Mouse (Mus musculus): Measurements from ENCODE around the gene Prss29. TPM values are rescaled to one million over a fixed set of nuclear protein-coding genes. Genes with fewer than 3 reads are reported as not detected.

Gene Prss29
- total RNA-seq (2012; rRNA removed) (not detected in 2 replicates), polyA plus RNA-seq (2012; ENCODE audit: insufficient read depth in 1 of 2, insufficient read length in 2 of 2, low read depth in 1 of 2, low replicate concordance in 2 of 2, missing spikeins in 1 of 2) (not detected)

DNA sequence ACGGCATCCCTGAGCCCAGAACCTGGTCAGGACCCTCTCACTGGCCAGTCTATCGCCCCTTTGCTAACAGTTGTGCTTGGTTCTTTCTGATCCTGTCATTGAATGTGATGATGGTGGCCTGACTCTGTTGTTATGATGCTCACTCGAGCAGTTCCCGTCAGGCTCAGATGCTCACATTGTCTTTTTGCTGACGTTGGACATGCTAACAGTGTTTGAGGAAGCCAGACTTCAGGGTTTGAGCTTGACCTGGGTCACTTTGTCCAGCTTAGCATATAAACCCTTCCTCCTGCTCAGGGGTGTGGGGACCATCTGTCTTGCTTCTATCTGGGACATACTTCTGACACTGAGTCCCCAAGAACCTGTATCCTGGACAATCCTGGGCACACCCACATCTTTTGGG is at the start of gene Prss29:
Prss29 (plus strand) TSS at position 301 of the 400 bp plus-strand sequence.
- H3K36me3 ChIP-seq (ENCODE audit: control insufficient read depth in 1 of 2, insufficient read depth in 2 of 2, low read length in 2 of 2), result no peaks in the 10 kb centered on the region
- H3K27ac ChIP-seq (ENCODE audit: control insufficient read depth, low read depth, low read length), result no peak within 1 kb of the TSS
- no peak within 1 kb of the TSS for H3K9ac ChIP-seq (ENCODE audit: control insufficient read depth, low read depth, low read length, poor library complexity, severe bottlenecking)
- no peaks in the 10 kb centered on the region for H3K4me1 ChIP-seq (ENCODE audit: control insufficient read depth in 1 of 2, insufficient read depth in 2 of 2, low read length in 2 of 2)
- H3K27me3 ChIP-seq (ENCODE audit: control insufficient read depth in 1 of 2, insufficient read depth in 2 of 2, low read length in 2 of 2), result peaks cover 1 to 3% of the 10 kb centered on the region in 2 experiments
- no peak for DNase-seq (ENCODE audit: low read depth, low spot score)
- H3K79me2 ChIP-seq (ENCODE audit: control insufficient read depth, insufficient read depth, low read length, poor library complexity), result no peaks in the 10 kb centered on the region
- H3K4me3 ChIP-seq (ENCODE audit: control insufficient read depth in 1 of 2, insufficient read depth in 1 of 2, low read depth in 2 of 2, low read length in 2 of 2), result no peak within 1 kb of the TSS
- no peak for TF ChIP-seq BHLHE40 (IDR thresholded peaks at IDR 0.05; ENCODE audit: borderline replicate concordance, low read depth, low read length)
- H3K9me3 ChIP-seq (replicated peaks; ENCODE audit: insufficient read depth, low read length), result no peaks in the 10 kb centered on the region

DNA sequence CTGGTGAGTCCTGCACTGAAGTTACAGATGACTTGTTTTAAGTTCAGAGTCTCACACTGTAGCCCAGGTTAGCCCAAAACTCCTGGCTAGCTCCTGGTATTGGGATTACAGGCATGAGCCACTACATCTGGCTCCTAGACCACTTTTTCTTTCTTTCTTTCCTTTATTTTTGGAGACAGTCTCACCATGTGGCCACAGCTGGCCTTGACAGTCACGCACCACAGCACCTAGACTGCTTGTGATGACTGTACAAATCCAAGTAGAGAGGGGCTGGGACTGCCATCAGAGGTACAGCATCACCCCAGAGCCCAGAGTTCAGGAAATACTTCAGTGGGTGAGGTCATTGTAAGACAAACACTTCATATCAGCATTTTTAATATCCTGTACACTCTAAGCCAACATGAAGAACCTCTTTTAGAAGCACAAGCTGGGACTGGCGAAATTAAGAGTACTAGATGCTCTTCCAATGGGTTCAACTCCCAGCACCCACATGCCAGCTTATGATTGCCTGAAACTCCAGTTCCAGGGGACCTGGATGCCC is 47.6 kb upstream of the Prss29 start:
- Histone ChIP-seq H3K4me1 (ENCODE audit: control insufficient read depth in 1 of 2, insufficient read depth in 2 of 2, low read length in 2 of 2) (peaks cover 9 to 31% of the 10 kb centered on the region in 2 experiments), H3K27ac (ENCODE audit: control insufficient read depth, low read depth, low read length) (no peak overlapping the region), H3K9me3 (replicated peaks; ENCODE audit: insufficient read depth, low read length) (no peaks in the 10 kb centered on the region), H3K79me2 (ENCODE audit: control insufficient read depth, insufficient read depth, low read length, poor library complexity) (peaks cover 52% of the 10 kb centered on the region), H3K36me3 (ENCODE audit: control insufficient read depth in 1 of 2, insufficient read depth in 2 of 2, low read length in 2 of 2) (peaks cover 22 to 33% of the 10 kb centered on the region in 2 experiments), H3K4me3 (ENCODE audit: control insufficient read depth in 1 of 2, insufficient read depth in 1 of 2, low read depth in 2 of 2, low read length in 2 of 2) (no peak overlapping the region), H3K9ac (ENCODE audit: control insufficient read depth, low read depth, low read length, poor library complexity, severe bottlenecking) (peak overlapping the region; percentile 9; the same call in 1 of the 2 replicates), H3K27me3 (ENCODE audit: control insufficient read depth in 1 of 2, insufficient read depth in 2 of 2, low read length in 2 of 2) (no peaks in the 10 kb centered on the region)
- no peak for TF ChIP-seq JUND (IDR thresholded peaks at IDR 0.05; ENCODE audit: low read depth, low read length)
- TF ChIP-seq SMC3 (IDR thresholded peaks at IDR 0.05; ENCODE audit: low read depth, low read length), result no peak
- no peak for TF ChIP-seq ELF1 (IDR thresholded peaks at IDR 0.05; ENCODE audit: low read depth, low read length)
- TF ChIP-seq RAD21 (IDR thresholded peaks at IDR 0.05; ENCODE audit: low read depth, low read length), result no peak
- no peak for TF ChIP-seq NRF1 (IDR thresholded peaks at IDR 0.05; ENCODE audit: insufficient read depth, low read depth, low read length, poor library complexity, severe bottlenecking)
- TF ChIP-seq POLR2AphosphoS2 (IDR thresholded peaks at IDR 0.05; ENCODE audit: low read length), result no peak
- TF ChIP-seq EP300 (IDR thresholded peaks at IDR 0.05; ENCODE audit: low read depth in 1 of 2, low read length in 2 of 2), result no peak
- TF ChIP-seq CHD2 (IDR thresholded peaks at IDR 0.05; ENCODE audit: low read length), result no peak
- TF ChIP-seq USF2 (IDR thresholded peaks at IDR 0.05; ENCODE audit: borderline replicate concordance in 1 of 2, insufficient read depth in 1 of 2, low read depth in 1 of 2, low read length in 2 of 2), result no peak
- TF ChIP-seq POLR2AphosphoS5 (IDR thresholded peaks at IDR 0.05; ENCODE audit: borderline replicate concordance, low read depth, low read length), result no peak
- no peak for TF ChIP-seq TBP (IDR thresholded peaks at IDR 0.05; ENCODE audit: low read depth, low read length)
- no peak for TF ChIP-seq TCF12 (IDR thresholded peaks at IDR 0.05; ENCODE audit: low read depth, low read length)
- no peak for TF ChIP-seq E2F4 (IDR thresholded peaks at IDR 0.05; ENCODE audit: borderline replicate concordance, low read depth, low read length)
- no peak for TF ChIP-seq UBTF (IDR thresholded peaks at IDR 0.05; ENCODE audit: borderline replicate concordance, insufficient read depth, low read depth, low read length)
- no peak for TF ChIP-seq ZC3H11A (IDR thresholded peaks at IDR 0.05; ENCODE audit: low read depth, low read length)
- TF ChIP-seq HCFC1 (IDR thresholded peaks at IDR 0.05; ENCODE audit: low read depth, low read length), result no peak
- no peak for TF ChIP-seq POLR2A (IDR thresholded peaks at IDR 0.05; ENCODE audit: control insufficient read depth in 1 of 2, insufficient read depth in 1 of 2, low read depth in 1 of 2, low read length in 2 of 2, poor library complexity in 1 of 2)
- no peak for TF ChIP-seq CTCF (IDR thresholded peaks at IDR 0.05 in 2 of 3, conservative IDR thresholded peaks at IDR 0.05 in 1 of 3; ENCODE audit: control insufficient read depth in 1 of 3, insufficient read depth in 1 of 3, low read depth in 2 of 3, low read length in 3 of 3, poor library complexity in 1 of 3, severe bottlenecking in 1 of 3)
- TF ChIP-seq ZNF384 (IDR thresholded peaks at IDR 0.05; ENCODE audit: low read depth, low read length), result no peak
- DNase-seq (ENCODE audit: low read depth, low spot score), result no peak
